In the genomic region with DNA sequence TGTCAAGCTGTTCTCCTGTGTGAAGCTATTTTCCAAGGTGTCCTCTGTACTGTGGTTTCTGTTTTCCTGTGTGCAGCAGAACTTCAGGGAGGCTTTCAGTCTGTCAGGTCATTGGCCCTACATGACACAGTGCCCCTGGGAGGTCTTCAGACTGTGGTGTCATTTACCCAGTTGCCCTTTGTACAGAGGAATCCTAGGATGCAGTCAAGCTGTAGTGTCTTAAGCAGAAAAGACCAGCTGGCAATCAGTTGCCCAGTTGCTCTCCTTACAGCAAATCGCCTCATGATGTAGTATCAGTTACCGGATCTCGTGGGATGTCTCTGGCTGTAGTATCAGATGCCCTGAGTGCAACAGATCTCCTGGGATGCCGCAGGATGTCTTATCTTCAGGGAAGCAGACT, we compare ENCODE assay signal across 23 mouse cellular contexts.
DNase-seq lines count a peak whose midpoint lies in the region; ATAC-seq lines count a peak whose summit lies in the region.
"Had no signal": no experiment of that assay in that cellular context is flagged by ENCODE, and none has a peak within 500 bp of the region (broad histone marks: within the 10 kb centered on the region; RNA-seq: fewer than 3 reads in every experiment).

No protein-coding gene starts in this region.

- H3K9me3 ChIP-seq in kidney, embryonic 14.5 days (ENCODE audit: control insufficient read depth, low read length) = no peaks in the 10 kb centered on the region
- no peaks in the 10 kb centered on the region for H3K9me3 ChIP-seq in kidney, embryonic 16.5 days (ENCODE audit: low read length)
- H3K9me3 ChIP-seq: embryonic facial prominence, embryonic 12.5 days; embryonic facial prominence, embryonic 15.5 days; forebrain, embryonic 10.5 days; forebrain, embryonic 12.5 days had no signal

- peak; percentile 92 for ATAC-seq in kidney, embryonic 14.5 days (ENCODE audit: low FRiP score, low TSS enrichment)
- peak; percentile 81 for ATAC-seq in kidney, embryonic 16.5 days (ENCODE audit: low FRiP score, low TSS enrichment)
- ATAC-seq: forebrain, embryonic 14.5 days; forebrain, embryonic 16.5 days had no signal

- H3K27ac ChIP-seq in kidney, embryonic 14.5 days (ENCODE audit: low read depth, low read length) = no peak overlapping the region
- no peak overlapping the region for H3K27ac ChIP-seq in kidney, embryonic 16.5 days (ENCODE audit: low read length)
- H3K27ac ChIP-seq: embryonic facial prominence, embryonic 12.5 days; embryonic facial prominence, embryonic 15.5 days; forebrain, embryonic 10.5 days; forebrain, embryonic 12.5 days had no signal

- no peak overlapping the region for H3K9ac ChIP-seq in kidney, embryonic 14.5 days (ENCODE audit: low read depth, low read length)
- no peak overlapping the region for H3K9ac ChIP-seq in kidney, embryonic 16.5 days (replicated peaks; ENCODE audit: low read length)
- H3K9ac ChIP-seq: embryonic facial prominence, embryonic 12.5 days; embryonic facial prominence, embryonic 15.5 days; forebrain, embryonic 12.5 days had no signal

- no peaks in the 10 kb centered on the region for H3K36me3 ChIP-seq in kidney, embryonic 14.5 days (ENCODE audit: control insufficient read depth, insufficient read depth, low read length)
- no peaks in the 10 kb centered on the region for H3K36me3 ChIP-seq in kidney, embryonic 16.5 days (ENCODE audit: insufficient read depth, low read length)
- H3K36me3 ChIP-seq: embryonic facial prominence, embryonic 12.5 days; embryonic facial prominence, embryonic 15.5 days; forebrain, embryonic 10.5 days; forebrain, embryonic 12.5 days had no signal

- no peak overlapping the region for H3K4me2 ChIP-seq in kidney, embryonic 14.5 days (replicated peaks; ENCODE audit: low read depth, low read length)
- no peak overlapping the region for H3K4me2 ChIP-seq in kidney, embryonic 16.5 days (replicated peaks; ENCODE audit: low read depth, low read length)
- H3K4me2 ChIP-seq: embryonic facial prominence, embryonic 12.5 days; embryonic facial prominence, embryonic 15.5 days; forebrain, embryonic 12.5 days had no signal

- 57% methylated on average over 4 of the region's 4 CpGs for WGBS in kidney, embryonic 14.5 days
- 48% methylated on average over 4 of the region's 4 CpGs for WGBS in kidney, embryonic 16.5 days

- no peaks in the 10 kb centered on the region for H3K27me3 ChIP-seq in kidney, embryonic 14.5 days (ENCODE audit: control insufficient read depth, insufficient read depth, low read length)
- H3K27me3 ChIP-seq in kidney, embryonic 16.5 days (ENCODE audit: insufficient read depth, low read length) = no peaks in the 10 kb centered on the region
- H3K27me3 ChIP-seq: embryonic facial prominence, embryonic 12.5 days; embryonic facial prominence, embryonic 15.5 days; forebrain, embryonic 12.5 days had no signal

- peak; percentile 33 for DNase-seq in heart, adult 11 months
- DNase-seq in heart, postnatal 4 days = no peak
- no peak for DNase-seq in kidney, postnatal 4 days
- no peak for DNase-seq in kidney, adult 11 months
- DNase-seq: adrenal gland, adult 2 months; adrenal gland, postnatal 10 days; adrenal gland, postnatal 25 days; cerebellum, adult 11 months; cerebellum, adult 18-20 months; cerebellum, adult 8-10 months; cerebellum, adult 9-11 months; cerebellum, postnatal 14 days; cerebellum, postnatal 36 days; embryo, embryonic 11 days had no signal

- no peaks in the 10 kb centered on the region for H3K4me1 ChIP-seq in kidney, embryonic 14.5 days (ENCODE audit: control insufficient read depth, insufficient read depth, low read length)
- no peaks in the 10 kb centered on the region for H3K4me1 ChIP-seq in kidney, embryonic 16.5 days (ENCODE audit: insufficient read depth, low read length)
- H3K4me1 ChIP-seq: embryonic facial prominence, embryonic 12.5 days; embryonic facial prominence, embryonic 15.5 days; forebrain, embryonic 10.5 days; forebrain, embryonic 12.5 days had no signal

- no peak overlapping the region for H3K4me3 ChIP-seq in kidney, embryonic 14.5 days (ENCODE audit: low read length)
- H3K4me3 ChIP-seq in kidney, embryonic 16.5 days (ENCODE audit: low read length) = no peak overlapping the region
- H3K4me3 ChIP-seq: embryonic facial prominence, embryonic 12.5 days; embryonic facial prominence, embryonic 15.5 days; erythroblast, embryonic 14.5 days; forebrain, embryonic 10.5 days; forebrain, embryonic 12.5 days had no signal
